ENCODE assay signal across 15 mouse cellular contexts in the genomic region with DNA sequence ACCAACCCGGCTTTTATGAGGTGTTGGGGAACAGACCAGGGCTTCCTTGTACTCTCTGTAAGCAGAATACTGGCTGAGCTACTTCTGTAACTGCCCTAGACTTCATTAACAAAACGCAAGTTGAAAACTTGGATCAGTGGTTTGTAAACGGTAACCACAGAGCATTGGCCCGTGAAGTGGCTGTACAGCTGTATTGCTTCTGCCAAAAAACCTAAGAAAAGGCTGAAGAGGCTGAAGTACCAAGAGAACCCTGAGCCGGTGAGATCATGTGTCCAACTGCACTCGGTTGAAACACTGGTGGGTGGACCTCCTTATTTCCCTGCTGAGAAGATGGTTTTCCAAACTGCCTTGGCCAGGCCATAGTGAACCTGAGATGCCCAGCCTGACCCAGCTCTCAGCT. TPM values are rescaled to one million over a fixed set of nuclear protein-coding genes. Genes with fewer than 3 reads are reported as not detected.
DNase-seq lines count a peak whose midpoint lies in the region; ATAC-seq and TF ChIP-seq lines count a peak whose summit lies in the region.
"Had no signal": no experiment of that assay in that cellular context is flagged by ENCODE, and none has a peak within 500 bp of the region (broad histone marks: within the 10 kb centered on the region; RNA-seq: fewer than 3 reads in every experiment).

No protein-coding gene starts in this region.

- 0 out of 2 replicates have a peak, but pooled peaks cover 5% of the 10 kb centered on the region for H3K36me3 ChIP-seq in lung, embryonic 15.5 days
- H3K36me3 ChIP-seq in kidney, embryonic 15.5 days, result peaks cover 9% of the 10 kb centered on the region; the same call in 1 of the 2 replicates
- H3K36me3 ChIP-seq in splenic B cell, adult 2 months (ENCODE audit: control insufficient read depth, insufficient read depth, low read length, poor library complexity, severe bottlenecking), result no peaks in the 10 kb centered on the region
- H3K36me3 ChIP-seq in midbrain, embryonic 13.5 days, result 0 out of 2 replicates have a peak, but pooled peaks cover 3% of the 10 kb centered on the region

- no peak overlapping the region for H3K4me2 ChIP-seq in lung, embryonic 15.5 days
- no peak overlapping the region for H3K4me2 ChIP-seq in kidney, embryonic 15.5 days
- H3K4me2 ChIP-seq in midbrain, embryonic 13.5 days (replicated peaks), result no peak overlapping the region
- H3K4me2 ChIP-seq: forebrain, embryonic 13.5 days had no signal

- no peaks in the 10 kb centered on the region for H3K9me3 ChIP-seq in lung, embryonic 15.5 days
- no peaks in the 10 kb centered on the region for H3K9me3 ChIP-seq in kidney, embryonic 15.5 days (replicated peaks)
- H3K9me3 ChIP-seq in midbrain, embryonic 13.5 days, result no peaks in the 10 kb centered on the region
- H3K9me3 ChIP-seq: forebrain, embryonic 13.5 days had no signal

- no peak for DNase-seq in gastrocnemius, adult 2 months
- no peak for DNase-seq in gastrocnemius, adult 8-10 months (ENCODE audit: low spot score in 2 of 2)
- no peak for DNase-seq in lung, postnatal 25 days (ENCODE audit: low spot score)
- DNase-seq in splenic B cell, adult 2 months (ENCODE audit: low read depth, low spot score), result peak; percentile 28
- no peak for DNase-seq in right cerebral cortex, postnatal 14 days
- DNase-seq: cerebellum, postnatal 14 days; heart, adult 18-20 months; midbrain, embryonic 14.5 days; thymus, postnatal 36 days had no signal

- no peak overlapping the region for H3K9ac ChIP-seq in lung, embryonic 15.5 days
- H3K9ac ChIP-seq in kidney, embryonic 15.5 days, result no peak overlapping the region
- H3K9ac ChIP-seq in midbrain, embryonic 13.5 days (replicated peaks), result no peak overlapping the region
- H3K9ac ChIP-seq: forebrain, embryonic 13.5 days had no signal

- ATAC-seq in lung, embryonic 15.5 days (ENCODE audit: borderline replicate concordance, extremely low read depth, low FRiP score, low TSS enrichment), result no peak
- ATAC-seq in kidney, embryonic 15.5 days (replicated peaks; ENCODE audit: low FRiP score), result no peak
- ATAC-seq in midbrain, embryonic 13.5 days, result no peak
- ATAC-seq: forebrain, embryonic 13.5 days; inflammation-experienced regulatory T-cells, adult 6 months; Patski had no signal

- no peak for TF ChIP-seq CTCF in gastrocnemius, adult 2 months (IDR thresholded peaks at IDR 0.05)

- H3K27me3 ChIP-seq in lung, embryonic 15.5 days, result no peaks in the 10 kb centered on the region
- no peaks in the 10 kb centered on the region for H3K27me3 ChIP-seq in kidney, embryonic 15.5 days
- H3K27me3 ChIP-seq in splenic B cell, adult 2 months (ENCODE audit: control insufficient read depth, insufficient read depth, low read length, poor library complexity, severe bottlenecking), result no peaks in the 10 kb centered on the region
- H3K27me3 ChIP-seq in midbrain, embryonic 13.5 days, result no peaks in the 10 kb centered on the region
- H3K27me3 ChIP-seq: forebrain, embryonic 13.5 days; Patski had no signal

- H3K27ac ChIP-seq in gastrocnemius, adult 2 months, result peak overlapping the region; percentile 20; the same call in 1 of the 2 replicates
- H3K27ac ChIP-seq in lung, embryonic 15.5 days, result peak overlapping the region; percentile 38; the same call in 1 of the 2 replicates
- H3K27ac ChIP-seq in kidney, embryonic 15.5 days, result peak overlapping the region; percentile 75
- no peak overlapping the region for H3K27ac ChIP-seq in midbrain, embryonic 13.5 days
- H3K27ac ChIP-seq: forebrain, embryonic 13.5 days had no signal

- 60% methylated on average over 6 of the region's 6 CpGs for WGBS in lung, embryonic 15.5 days
- 58% methylated on average over 6 of the region's 6 CpGs for WGBS in kidney, embryonic 15.5 days
- WGBS in midbrain, embryonic 13.5 days, result 91% methylated on average over 6 of the region's 6 CpGs

- intact Hi-C loops in gastrocnemius, adult 2 months (cut with DNase I), result no loop called here

- H3K4me1 ChIP-seq in lung, embryonic 15.5 days, result peaks cover 26% of the 10 kb centered on the region
- H3K4me1 ChIP-seq in kidney, embryonic 15.5 days, result peaks cover 20% of the 10 kb centered on the region
- H3K4me1 ChIP-seq in midbrain, embryonic 13.5 days (replicated peaks), result peaks cover 7% of the 10 kb centered on the region

- H3K4me3 ChIP-seq in gastrocnemius, adult 2 months, result no peak overlapping the region
- no peak overlapping the region for H3K4me3 ChIP-seq in lung, embryonic 15.5 days
- no peak overlapping the region for H3K4me3 ChIP-seq in kidney, embryonic 15.5 days (replicated peaks)
- H3K4me3 ChIP-seq in midbrain, embryonic 13.5 days (replicated peaks), result no peak overlapping the region
- H3K4me3 ChIP-seq: forebrain, embryonic 13.5 days had no signal

RNA-seq across cellular contexts. Expression of gene Ier5l, which starts 15.7 kb away (rescaled TPM):
- 1 to 10 TPM in 1 of 2 experiments, under 1 TPM in 1; 0.97 to 1.1 TPM for total RNA-seq in gastrocnemius, adult 2 months (2021)
- 1 to 10 TPM in 3 of 4 experiments, under 1 TPM in 1; 0.96 to 1.7 (median 1.4) TPM for total RNA-seq in gastrocnemius, adult 8-10 months (2022)
- polyA plus RNA-seq in lung, embryonic 15.5 days (2015; fragmentation: Nextera tagmentation; extraction: Ambion mirVana), result 2.0 and 2.8 TPM in 2 replicates
- 3.3 and 3.5 TPM in 2 replicates for polyA plus RNA-seq in kidney, embryonic 15.5 days (2015; fragmentation: Nextera tagmentation; extraction: Ambion mirVana)
- 1.8 and 2.0 TPM in 2 replicates for polyA plus RNA-seq in midbrain, embryonic 13.5 days (2015; fragmentation: Nextera tagmentation; extraction: Ambion mirVana)
- polyA plus RNA-seq: inflammation-experienced regulatory T-cells, adult 6 months had no signal

RNA-seq across cellular contexts. Expression of gene Ptpa, which starts 42.5 kb away (rescaled TPM):
- 10 to 100 TPM; 48.9 to 86.1 TPM for total RNA-seq in gastrocnemius, adult 2 months (2021)
- total RNA-seq in gastrocnemius, adult 8-10 months (2022), result 10 to 100 TPM; 55.6 to 70.0 (median 63.9) TPM
- polyA plus RNA-seq in lung, embryonic 15.5 days (2015; fragmentation: Nextera tagmentation; extraction: Ambion mirVana), result 164 and 165 TPM in 2 replicates
- polyA plus RNA-seq in kidney, embryonic 15.5 days (2015; fragmentation: Nextera tagmentation; extraction: Ambion mirVana), result 162 and 175 TPM in 2 replicates
- 128 and 134 TPM in 2 replicates for polyA plus RNA-seq in midbrain, embryonic 13.5 days (2015; fragmentation: Nextera tagmentation; extraction: Ambion mirVana)

RNA-seq across cellular contexts. Expression of gene Crat, which starts 42.7 kb away (rescaled TPM):
- total RNA-seq in gastrocnemius, adult 2 months (2021), result 100 to 1,000 TPM; 362 to 422 TPM
- total RNA-seq in gastrocnemius, adult 8-10 months (2022), result 100 to 1,000 TPM; 355 to 420 (median 382) TPM
- polyA plus RNA-seq in lung, embryonic 15.5 days (2015; fragmentation: Nextera tagmentation; extraction: Ambion mirVana), result 32.0 and 34.1 TPM in 2 replicates
- 27.2 and 30.9 TPM in 2 replicates for polyA plus RNA-seq in kidney, embryonic 15.5 days (2015; fragmentation: Nextera tagmentation; extraction: Ambion mirVana)
- 18.5 and 21.9 TPM in 2 replicates for polyA plus RNA-seq in midbrain, embryonic 13.5 days (2015; fragmentation: Nextera tagmentation; extraction: Ambion mirVana)
